Mouse (Mus musculus) embryonic facial prominence, embryonic 11.5 days (tissue): ENCODE results near the gene Tspan18. TPM values are rescaled to one million over a fixed set of nuclear protein-coding genes. Genes with fewer than 3 reads are reported as not detected.
A peak's percentile ranks its signal among the peaks of the same experiment; 100 is the strongest.

Experiments used
- ATAC-seq: fragments of 200-750 bp; cut with Nextera tagmentation; replicated peaks from 2 replicates; pipeline ENCODE4 v1.8.0; 2017; ENCODE audit warnings: low read depth; ENCODE audit not compliant: insufficient number of reproducible peaks, low FRiP score, low TSS enrichment
- DNase-seq: peaks from one replicate; pipeline ENCODE4 v3.0.0-alpha.2; 2015; ENCODE audit warnings: low spot score
- H3K27ac ChIP-seq: fragments of 300-500 bp; sonication (generic); replicated peaks from 2 replicates; pipeline ENCODE4 v1.5.1; 2014; ENCODE audit warnings: mild to moderate bottlenecking, low read depth, low read length, control low read depth
- H3K27me3 ChIP-seq: fragments of 300-500 bp; sonication (generic); 2 replicates; pipeline ENCODE4 v1.6.1; 2014; ENCODE audit warnings: mild to moderate bottlenecking, low read length, moderate library complexity, mixed read lengths; ENCODE audit not compliant: control insufficient read depth, insufficient read depth
- H3K36me3 ChIP-seq: fragments of 300-500 bp; sonication (generic); replicated peaks from 2 replicates; pipeline ENCODE4 v1.6.1; 2014; ENCODE audit warnings: low read depth, mild to moderate bottlenecking, low read length, moderate library complexity, mixed read lengths; ENCODE audit not compliant: control insufficient read depth, insufficient read depth
- H3K4me1 ChIP-seq: fragments of 300-500 bp; sonication (generic); 2 replicates; pipeline ENCODE4 v1.6.1; 2014; ENCODE audit warnings: low read length, mixed read lengths; ENCODE audit not compliant: control insufficient read depth, insufficient read depth
- H3K4me2 ChIP-seq: fragments of 300-500 bp; sonication (generic); 2 replicates; pipeline ENCODE4 v1.6.1; 2014; ENCODE audit warnings: low read depth, mild to moderate bottlenecking, control low read depth, low read length, moderate library complexity
- H3K4me3 ChIP-seq: fragments of 300-500 bp; sonication (generic); 2 replicates; pipeline ENCODE4 v1.5.1; 2014; ENCODE audit warnings: low read depth, low read length, control low read depth
- H3K9ac ChIP-seq: fragments of 300-500 bp; sonication (generic); replicated peaks from 2 replicates; pipeline ENCODE4 v1.6.1; 2014; ENCODE audit warnings: mild to moderate bottlenecking, control low read depth, low read length
- H3K9me3 ChIP-seq: fragments of 300-500 bp; sonication (generic); replicated peaks from 2 replicates; pipeline ENCODE4 v1.6.1; 2016; ENCODE audit warnings: mild to moderate bottlenecking, low read length, inconsistent platforms, mixed read lengths; ENCODE audit not compliant: control insufficient read depth
- WGBS: fragments of 180-500 bp; shearing (Covaris S2); extraction: QIAGEN DNeasy Blood & Tissue Kit; methylation state at CpG from one replicate; pipeline ENCODE4 v1.1.7; 2014; 5-methylcytosine and 5-hydroxymethylcytosine counted together
- polyA plus RNA-seq: library from polyadenylated mRNA; unstranded; fragments of >200 nt; fragmentation: Nextera tagmentation; extraction: Ambion mirVana; gene quantifications from 2 replicates; pipeline ENCODE4 v1.2.1, GENCODE M21; 2014

Tspan18 gene
- polyA plus RNA-seq, 1 experiment from 2014 or later, result 21.6 TPM

DNA sequence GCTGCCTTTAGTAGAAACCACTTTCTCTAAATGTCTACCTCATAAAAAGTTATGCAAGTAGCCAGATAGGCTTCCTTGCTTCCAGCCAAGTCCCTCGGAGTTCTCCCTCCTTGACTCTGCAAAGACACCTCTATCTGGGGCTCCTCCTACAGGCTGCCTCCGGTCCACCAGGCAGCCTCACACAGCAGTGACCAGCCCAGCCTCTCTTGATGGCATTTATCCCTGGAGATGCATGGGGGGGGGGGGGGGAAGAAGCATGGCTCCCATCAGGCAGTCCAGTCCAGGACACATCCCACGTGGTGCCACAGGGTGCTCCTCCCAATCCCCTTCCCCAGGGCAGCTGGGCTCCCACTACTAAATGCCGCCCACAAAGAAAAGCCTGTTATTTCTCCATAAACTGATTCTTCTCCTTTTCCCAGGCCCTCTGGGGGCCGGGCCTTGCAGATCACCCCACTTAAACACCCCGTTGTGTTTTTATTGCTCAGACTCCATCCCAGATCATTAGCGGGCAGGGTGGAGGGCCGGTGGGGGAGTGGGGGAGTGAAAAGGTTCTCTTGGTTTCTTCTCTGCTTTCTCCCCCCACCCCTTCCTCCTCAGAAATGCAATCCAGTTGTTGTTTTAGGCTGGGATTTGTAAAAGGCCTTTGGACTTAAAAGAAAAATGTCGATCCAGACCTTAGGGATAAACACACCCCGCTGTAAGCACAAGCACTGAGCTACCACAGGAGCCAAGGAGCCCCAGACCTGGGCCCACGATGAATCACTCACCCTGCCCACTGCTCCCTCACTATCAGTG, 55.9 kb downstream of the Tspan18 start:
- Histone ChIP-seq H3K4me2 (no peak overlapping the region), H3K4me3 (no peak overlapping the region), H3K9me3 (no peaks in the 10 kb centered on the region), H3K4me1 (peaks cover 17% of the 10 kb centered on the region), H3K27me3 (no peaks in the 10 kb centered on the region), H3K27ac (peak overlapping the region; percentile 67), H3K9ac (peak overlapping the region; percentile 30), H3K36me3 (no peaks in the 10 kb centered on the region)
- 5% methylated on average over 11 of the region's 11 CpGs for WGBS
- ATAC-seq, result peak; percentile 56; the same call in 1 of the 2 replicates
- peak; percentile 57 for DNase-seq

DNA sequence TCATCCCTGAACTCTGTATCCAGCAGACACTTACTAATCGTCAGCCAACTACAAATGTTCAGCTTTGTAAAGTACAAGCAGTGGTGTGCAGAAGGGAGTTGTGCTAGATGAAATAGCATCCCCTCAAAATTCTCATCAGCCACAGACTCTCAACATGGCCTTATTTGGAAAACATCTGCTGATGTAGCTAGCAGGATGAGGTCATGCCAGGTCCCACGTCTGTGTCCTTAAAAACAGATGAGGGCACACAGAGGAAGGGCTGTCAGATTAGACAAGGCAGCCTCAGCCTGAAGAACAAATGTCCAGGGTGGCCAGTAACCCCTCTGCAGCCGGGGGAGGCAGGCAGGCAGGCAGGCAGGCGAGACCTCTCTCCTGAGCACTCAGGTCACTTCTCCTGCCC, 56.8 kb downstream of the Tspan18 start:
- H3K27ac ChIP-seq, result peak overlapping the region; percentile 67
- ATAC-seq, result no peak
- H3K9ac ChIP-seq, result peak overlapping the region; percentile 9; the same call in 1 of the 2 replicates
- DNase-seq, result no peak
- no peak overlapping the region for H3K4me2 ChIP-seq
- no peaks in the 10 kb centered on the region for H3K36me3 ChIP-seq
- WGBS, result 23% methylated on average over 4 of the region's 4 CpGs
- H3K4me1 ChIP-seq, result peaks cover 15% of the 10 kb centered on the region
- H3K9me3 ChIP-seq, result no peaks in the 10 kb centered on the region
- no peaks in the 10 kb centered on the region for H3K27me3 ChIP-seq
- H3K4me3 ChIP-seq, result no peak overlapping the region

DNA sequence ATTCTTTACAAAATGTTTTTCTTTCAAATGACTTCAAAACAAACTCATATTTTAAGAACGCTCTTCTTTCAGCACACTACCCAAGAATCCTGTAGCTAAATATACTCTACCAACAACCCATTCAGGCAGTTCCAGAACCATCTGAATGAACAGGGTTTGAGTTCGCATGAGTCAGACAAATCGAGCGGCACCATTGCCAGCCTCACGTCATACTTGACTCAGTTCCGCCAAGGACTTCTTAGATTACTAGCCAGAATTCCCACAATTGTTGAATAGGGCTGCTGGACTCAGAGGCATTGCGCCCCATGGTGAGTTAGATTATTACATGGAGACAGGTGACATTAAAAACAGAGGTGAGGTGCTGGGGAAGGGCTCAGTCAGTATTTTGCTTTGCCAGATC, 58.3 kb downstream of the Tspan18 start:
- 93% methylated on average over 7 of the region's 7 CpGs for WGBS
- Histone ChIP-seq H3K4me2 (no peak overlapping the region), H3K9ac (no peak overlapping the region), H3K27ac (no peak overlapping the region), H3K36me3 (no peaks in the 10 kb centered on the region), H3K9me3 (no peaks in the 10 kb centered on the region), H3K4me3 (no peak overlapping the region), H3K4me1 (peaks cover 15% of the 10 kb centered on the region), H3K27me3 (no peaks in the 10 kb centered on the region)
- no peak for ATAC-seq
- no peak for DNase-seq

DNA sequence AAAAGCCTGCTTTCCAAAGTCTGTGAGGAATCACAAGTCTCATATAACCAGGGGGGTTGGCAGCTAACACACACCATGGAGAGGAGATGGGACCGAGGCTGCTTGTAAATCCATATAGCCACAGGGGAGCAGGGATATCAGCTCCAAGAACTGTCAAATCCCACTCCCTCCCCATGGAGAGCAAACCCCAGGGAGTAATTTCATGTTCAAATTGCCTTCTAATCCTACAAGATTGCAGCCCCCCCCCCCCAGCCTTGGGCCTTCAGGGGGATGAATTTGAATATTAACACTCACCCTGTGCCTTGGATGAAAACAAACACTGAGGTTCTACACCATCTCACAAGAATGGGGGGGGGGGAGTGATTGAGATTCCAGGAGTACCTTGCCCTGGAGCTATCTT, 60.4 kb downstream of the Tspan18 start:
- no peak overlapping the region for H3K4me3 ChIP-seq
- H3K27ac ChIP-seq, result no peak overlapping the region
- DNase-seq (no peak), ATAC-seq (no peak)
- WGBS, result 16% methylated on average over 1 of the region's 1 CpGs
- no peak overlapping the region for H3K4me2 ChIP-seq
- no peaks in the 10 kb centered on the region for H3K36me3 ChIP-seq
- H3K4me1 ChIP-seq, result peaks cover 15% of the 10 kb centered on the region
- H3K9me3 ChIP-seq, result no peaks in the 10 kb centered on the region
- H3K9ac ChIP-seq, result no peak overlapping the region
- no peaks in the 10 kb centered on the region for H3K27me3 ChIP-seq

DNA sequence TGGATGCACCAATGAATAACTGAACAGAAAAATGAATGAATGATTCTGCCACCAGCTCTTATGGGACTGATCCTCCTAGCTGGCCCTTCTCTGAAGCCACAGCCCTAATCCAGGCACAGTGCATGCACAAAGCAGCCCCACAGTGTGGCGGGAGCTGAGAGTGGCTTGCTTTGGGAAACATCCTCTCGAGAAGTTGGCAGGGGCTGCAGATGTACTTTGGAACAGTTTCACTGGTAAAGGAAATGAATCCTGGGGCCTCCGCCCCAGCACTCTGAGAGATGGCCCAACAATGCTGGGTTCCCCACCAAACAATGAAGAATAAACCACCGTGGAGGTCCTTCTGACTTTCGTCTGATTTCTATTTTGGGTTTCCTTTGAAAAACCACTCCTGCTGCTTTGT, 64.2 kb downstream of the Tspan18 start:
- no peaks in the 10 kb centered on the region for H3K4me1 ChIP-seq
- no peak for DNase-seq
- no peaks in the 10 kb centered on the region for H3K27me3 ChIP-seq
- no peak overlapping the region for H3K27ac ChIP-seq
- H3K9ac ChIP-seq, result no peak overlapping the region
- no peak overlapping the region for H3K4me2 ChIP-seq
- no peak for ATAC-seq
- WGBS, result 71% methylated on average over 5 of the region's 5 CpGs
- no peak overlapping the region for H3K4me3 ChIP-seq
- no peaks in the 10 kb centered on the region for H3K9me3 ChIP-seq
- H3K36me3 ChIP-seq, result no peaks in the 10 kb centered on the region

DNA sequence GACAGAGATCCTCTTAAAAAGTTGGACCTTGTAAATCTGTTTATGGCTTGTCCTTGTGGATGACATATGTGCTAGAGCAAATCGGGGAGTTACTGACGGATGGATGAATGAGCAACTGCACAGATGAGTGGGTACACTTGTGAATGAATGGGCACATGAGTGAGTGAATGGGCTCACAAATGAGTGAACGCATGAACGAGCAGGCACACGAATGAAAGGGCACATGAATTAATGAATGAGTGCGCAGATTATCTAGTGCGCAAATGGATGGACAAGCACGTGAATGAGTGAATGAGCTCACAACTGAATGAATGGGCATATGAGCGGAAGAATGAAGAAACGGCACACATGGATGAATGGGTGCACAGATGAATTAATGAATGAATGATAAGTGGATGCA, 64.7 kb downstream of the Tspan18 start:
- no peaks in the 10 kb centered on the region for H3K36me3 ChIP-seq
- no peaks in the 10 kb centered on the region for H3K27me3 ChIP-seq
- H3K4me3 ChIP-seq, result no peak overlapping the region
- WGBS, result 92% methylated on average over 10 of the region's 10 CpGs
- H3K9me3 ChIP-seq, result no peaks in the 10 kb centered on the region
- ATAC-seq (no peak), DNase-seq (no peak)
- H3K9ac ChIP-seq, result no peak overlapping the region
- H3K4me1 ChIP-seq, result no peaks in the 10 kb centered on the region
- H3K27ac ChIP-seq, result no peak overlapping the region
- no peak overlapping the region for H3K4me2 ChIP-seq

DNA sequence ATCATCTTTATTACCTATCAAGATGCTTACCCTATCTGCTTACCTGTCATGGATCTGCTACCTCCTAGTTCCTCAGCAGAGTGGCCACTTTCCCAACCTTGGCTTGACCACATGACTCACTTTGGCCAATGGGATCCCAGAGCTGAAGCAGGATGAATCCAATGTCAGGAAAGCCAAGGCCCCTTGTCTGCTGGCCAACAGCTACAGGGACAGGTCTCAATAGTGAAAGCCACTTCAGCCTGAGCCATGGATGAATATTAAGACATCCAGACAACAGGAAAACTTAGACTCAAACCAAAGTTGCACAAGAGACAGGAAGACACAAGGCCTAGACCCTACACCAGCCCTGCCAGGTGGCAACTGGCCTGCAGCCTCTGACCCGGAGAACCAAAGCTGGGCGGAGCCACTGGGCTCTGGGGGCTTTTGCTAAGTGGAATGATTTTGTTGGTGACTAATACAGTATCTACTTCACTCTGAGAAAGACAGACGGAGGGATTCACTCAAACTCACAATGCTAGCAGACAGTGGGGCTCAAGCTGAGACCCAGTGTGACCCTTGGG, 65.5 kb downstream of the Tspan18 start:
- H3K4me3 ChIP-seq, result no peak overlapping the region
- no peak for DNase-seq
- no peaks in the 10 kb centered on the region for H3K27me3 ChIP-seq
- 84% methylated on average over 3 of the region's 3 CpGs for WGBS
- no peak overlapping the region for H3K27ac ChIP-seq
- H3K9ac ChIP-seq, result no peak overlapping the region
- H3K36me3 ChIP-seq, result no peaks in the 10 kb centered on the region
- ATAC-seq, result no peak
- no peaks in the 10 kb centered on the region for H3K4me1 ChIP-seq
- no peak overlapping the region for H3K4me2 ChIP-seq
- H3K9me3 ChIP-seq, result no peaks in the 10 kb centered on the region

DNA sequence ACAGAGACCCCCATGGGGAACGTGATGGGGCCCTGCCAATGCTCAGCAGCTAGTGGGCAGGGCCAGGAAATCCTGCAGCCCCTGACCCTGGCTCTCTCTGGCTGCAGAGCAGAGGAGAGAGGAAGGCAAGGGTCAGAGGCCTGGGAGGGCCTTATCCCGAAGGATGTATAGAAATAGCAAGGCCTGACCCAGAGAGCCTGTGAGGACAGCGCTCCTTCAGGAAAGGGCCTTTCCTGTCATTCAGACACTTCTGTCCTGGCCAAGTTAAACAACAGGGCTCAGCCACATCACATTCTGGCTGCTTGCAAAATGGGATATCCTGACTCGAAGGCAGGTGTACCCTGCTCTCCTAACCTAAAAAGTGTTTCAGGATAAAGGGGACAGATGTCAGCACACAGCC, 66.5 kb downstream of the Tspan18 start:
- ATAC-seq, result no peak
- no peak for DNase-seq
- no peaks in the 10 kb centered on the region for H3K9me3 ChIP-seq
- no peak overlapping the region for H3K4me3 ChIP-seq
- 36% methylated on average over 4 of the region's 4 CpGs for WGBS
- H3K4me1 ChIP-seq, result no peaks in the 10 kb centered on the region
- no peaks in the 10 kb centered on the region for H3K36me3 ChIP-seq
- no peak overlapping the region for H3K27ac ChIP-seq
- H3K9ac ChIP-seq, result no peak overlapping the region
- no peaks in the 10 kb centered on the region for H3K27me3 ChIP-seq
- H3K4me2 ChIP-seq, result no peak overlapping the region
